Mouse (Mus musculus) CH12.LX (cell line): ENCODE results near the gene Grap2. TPM values are rescaled to one million over a fixed set of nuclear protein-coding genes. Genes with fewer than 3 reads are reported as not detected.

ENCODE experiments used
- DNase-seq: peaks from one replicate; pipeline ENCODE4 v3.0.0-alpha.2; 2013; ENCODE audit errors: extremely low read depth
- H3K27ac ChIP-seq: 2 replicates; pipeline ENCODE4 v1.5.1; 2012; ENCODE audit warnings: low read depth, mild to moderate bottlenecking, control low read depth, moderate library complexity; ENCODE audit not compliant: insufficient read depth
- H3K27me3 ChIP-seq: replicated peaks from 2 replicates; pipeline ENCODE3; 2012; ENCODE audit warnings: inconsistent platforms
- H3K36me3 ChIP-seq, 2 experiments: replicated peaks in 1 of 2; 2 replicates each; pipeline versions ENCODE3 to v1.6.1; 2012; ENCODE audit warnings: inconsistent platforms in 1 of 2, low read length in 1 of 2, mild to moderate bottlenecking in 1 of 2, mixed read lengths in 1 of 2, moderate library complexity in 1 of 2; ENCODE audit not compliant: control insufficient read depth in 1 of 2, insufficient read depth in 1 of 2
- H3K4me1 ChIP-seq, 2 experiments: 2 replicates each; pipeline ENCODE4 v1.6.1; 2012; ENCODE audit warnings: inconsistent platforms in 1 of 2, moderate library complexity in 1 of 2; ENCODE audit not compliant: insufficient read depth in 2 of 2, control insufficient read depth in 1 of 2
- H3K4me2 ChIP-seq: 2 replicates; pipeline ENCODE4 v1.6.1; 2012; ENCODE audit warnings: low read depth, mild to moderate bottlenecking, control low read depth; ENCODE audit not compliant: poor library complexity, insufficient read depth, severe bottlenecking
- H3K4me3 ChIP-seq, 3 experiments: fragments of 150-350 bp in 1 of 3; sonication (generic) in 1 of 3; replicated peaks in 1 of 3; 2 replicates each; pipeline versions ENCODE3 to v1.5.1; 2011 to 2012; ENCODE audit warnings: low read depth in 2 of 3, low read length in 2 of 3, mild to moderate bottlenecking in 2 of 3, moderate library complexity in 2 of 3, control low read depth in 1 of 3, improper control_type of control experiment in 1 of 3, inconsistent platforms in 1 of 3, mixed read lengths in 1 of 3; ENCODE audit not compliant: poor library complexity in 1 of 3
- H3K79me2 ChIP-seq: replicated peaks from 2 replicates; pipeline ENCODE4 v1.6.1; 2012; ENCODE audit warnings: mild to moderate bottlenecking, moderate library complexity; ENCODE audit not compliant: control insufficient read depth, poor library complexity, insufficient read depth, severe bottlenecking; ENCODE audit errors: extremely low read depth
- H3K9ac ChIP-seq: 2 replicates; pipeline ENCODE4 v1.6.1; 2012; ENCODE audit warnings: low read depth, mild to moderate bottlenecking, control low read depth, moderate library complexity; ENCODE audit not compliant: insufficient read depth
- H3K9me3 ChIP-seq: replicated peaks from 2 replicates; pipeline ENCODE3; 2012; ENCODE audit warnings: low read length, inconsistent platforms, mixed read lengths
- BHLHE40 ChIP-seq: IDR thresholded peaks from 2 replicates; pipeline ENCODE4 v1.6.1; 2011; ENCODE audit warnings: mild to moderate bottlenecking, low read depth, low read length, improper control_type of control experiment
- CHD2 ChIP-seq: IDR thresholded peaks from 2 replicates; pipeline ENCODE4 v1.6.1; 2011; ENCODE audit warnings: low read length, improper control_type of control experiment
- E2F4 ChIP-seq: IDR thresholded peaks from 2 replicates; pipeline ENCODE4 v1.6.1; 2011; ENCODE audit warnings: low read depth, low read length, improper control_type of control experiment; ENCODE audit not compliant: insufficient replicate concordance
- EP300 ChIP-seq: IDR thresholded peaks from 2 replicates; pipeline ENCODE4 v1.6.1; 2011; ENCODE audit warnings: low read length, improper control_type of control experiment
- ETS1 ChIP-seq: conservative IDR thresholded peaks from 2 replicates; pipeline ENCODE4 v1.6.1; 2012; ENCODE audit warnings: low read depth, mild to moderate bottlenecking, inconsistent platforms, low read length, improper control_type of control experiment, moderate library complexity
- GABPA ChIP-seq: IDR thresholded peaks from 2 replicates; pipeline ENCODE4 v1.6.1; 2012; ENCODE audit warnings: low read depth, low read length, improper control_type of control experiment, inconsistent platforms; ENCODE audit not compliant: insufficient replicate concordance
- HCFC1 ChIP-seq: IDR thresholded peaks from 2 replicates; pipeline ENCODE4 v1.6.1; 2012; ENCODE audit warnings: low read depth, mild to moderate bottlenecking, inconsistent platforms, low read length, improper control_type of control experiment
- KAT2A ChIP-seq: IDR thresholded peaks from 2 replicates; pipeline ENCODE4 v1.6.1; 2012; ENCODE audit warnings: low read length, improper control_type of control experiment, inconsistent platforms; ENCODE audit not compliant: insufficient replicate concordance
- MAFK ChIP-seq: IDR thresholded peaks from 2 replicates; pipeline ENCODE4 v1.6.1; 2011; ENCODE audit warnings: low read length, improper control_type of control experiment; ENCODE audit not compliant: insufficient replicate concordance
- MAX ChIP-seq: IDR thresholded peaks from 2 replicates; pipeline ENCODE4 v1.6.1; 2011; ENCODE audit warnings: low read length, improper control_type of control experiment
- MXI1 ChIP-seq: IDR thresholded peaks from 2 replicates; pipeline ENCODE4 v1.6.1; 2011; ENCODE audit warnings: mild to moderate bottlenecking, low read depth, low read length, improper control_type of control experiment
- MYC ChIP-seq: IDR thresholded peaks from 2 replicates; pipeline ENCODE4 v1.6.1; 2011; ENCODE audit warnings: low read depth, mild to moderate bottlenecking, improper control_type of control experiment, low read length
- NELFE ChIP-seq: IDR thresholded peaks from 2 replicates; pipeline ENCODE4 v1.6.1; 2011; ENCODE audit warnings: low read depth, low read length, improper control_type of control experiment
- NRF1 ChIP-seq: IDR thresholded peaks from 2 replicates; pipeline ENCODE4 v1.6.1; 2014; ENCODE audit warnings: low read depth, mild to moderate bottlenecking, inconsistent platforms, low read length, improper control_type of control experiment, moderate library complexity
- PAX5 ChIP-seq: IDR thresholded peaks from 2 replicates; pipeline ENCODE4 v1.6.1; 2012; ENCODE audit warnings: low read length, inconsistent platforms, mixed read lengths
- POLR2A ChIP-seq: IDR thresholded peaks from 2 replicates; pipeline ENCODE4 v1.6.1; 2011; ENCODE audit warnings: low read depth, mild to moderate bottlenecking, improper control_type of control experiment, low read length
- RAD21 ChIP-seq: IDR thresholded peaks from 2 replicates; pipeline ENCODE4 v1.6.1; 2011; ENCODE audit warnings: low read depth, mild to moderate bottlenecking, low read length, improper control_type of control experiment, moderate library complexity
- RCOR1 ChIP-seq: conservative IDR thresholded peaks from 2 replicates; pipeline ENCODE4 v1.6.1; 2012; ENCODE audit warnings: low read depth, mild to moderate bottlenecking, inconsistent platforms, low read length, improper control_type of control experiment
- SMC3 ChIP-seq: IDR thresholded peaks from 2 replicates; pipeline ENCODE4 v1.6.1; 2011; ENCODE audit warnings: low read depth, low read length, improper control_type of control experiment
- TCF12 ChIP-seq: IDR thresholded peaks from 2 replicates; pipeline ENCODE4 v1.6.1; 2014; ENCODE audit warnings: low read depth, mild to moderate bottlenecking, inconsistent platforms, low read length, improper control_type of control experiment
- USF2 ChIP-seq: conservative IDR thresholded peaks from 2 replicates; pipeline ENCODE4 v1.6.1; 2011; ENCODE audit warnings: low read depth, low read length, improper control_type of control experiment
- ZKSCAN1 ChIP-seq: IDR thresholded peaks from 2 replicates; pipeline ENCODE4 v1.6.1; 2012; ENCODE audit warnings: low read depth, inconsistent platforms, low read length, improper control_type of control experiment, borderline replicate concordance
- ZMIZ1 ChIP-seq: IDR thresholded peaks from 2 replicates; pipeline ENCODE4 v1.6.1; 2012; ENCODE audit warnings: low read depth, mild to moderate bottlenecking, inconsistent platforms, low read length, improper control_type of control experiment
- ZNF384 ChIP-seq: IDR thresholded peaks from 2 replicates; pipeline ENCODE4 v1.6.1; 2012; ENCODE audit warnings: low read depth, low read length, improper control_type of control experiment, inconsistent platforms
- dilution Hi-C: fragments of 300-500 bp; cut with MboI; formaldehyde crosslinking; loops from 2 replicates; pipeline ENCODE4 v1.14.3; 2020; ENCODE audit warnings: low sequenced_read_pairs; ENCODE audit not compliant: extremely low pct_unique_long_range_greater_than_20kb, extremely low pct_ligation_motif_present
- in situ Hi-C: fragments of 300-500 bp; cut with MboI; formaldehyde crosslinking; loops from 3 replicates; pipeline ENCODE4 v1.14.3; 2019; ENCODE audit warnings: low sequenced_read_pairs, low pct_ligation_motif_present, low pct_unique_long_range_greater_than_20kb, mixed read lengths
- polyA plus RNA-seq: library from polyadenylated mRNA; unstranded; fragments of >175 nt; gene quantifications from 2 replicates; pipeline ENCODE4 v1.2.1, GENCODE M21; 2012; ENCODE audit warnings: low read depth; ENCODE audit not compliant: insufficient read length
- total RNA-seq, 2 experiments: library from RNA; depleted of rRNA; stranded (reverse); fragments of 300-350 nt in 1 of 2; fragments of >200 nt in 1 of 2; gene quantifications; 2 replicates each; pipeline ENCODE4 v1.2.3; 2012 to 2014

Grap2 gene
- total and polyA plus RNA-seq, 3 experiments, result 1.5 to 6.2 (median 5.0) TPM

GRCm38 (mm10) chr15:80639874-80640273 lies 67.5 kb downstream of the Grap2 start:
- no peak for DNase-seq
- peaks cover 5% of the 10 kb centered on the region for H3K9me3 ChIP-seq
- dilution Hi-C loops (no loop called here), in situ Hi-C loops (loop anchor here (5.0 to 25.0 kb wide), 3 partner anchors 42 to 375 kb away; partner anchors contain the start of gene Rps19bp1)
- TF ChIP-seq MYC (no peak), RCOR1 (no peak), MAX (no peak), MAFK (no peak), NRF1 (no peak), KAT2A (no peak), GABPA (no peak), ZMIZ1 (no peak), RAD21 (no peak), POLR2A (no peak), PAX5 (no peak), SMC3 (no peak), ZNF384 (no peak), USF2 (no peak), E2F4 (no peak), HCFC1 (no peak)
- H3K36me3 ChIP-seq, result peaks cover 0 to 34% of the 10 kb centered on the region in 2 experiments
- H3K27ac ChIP-seq, result no peak overlapping the region
- no peak overlapping the region for H3K4me3 ChIP-seq
- H3K4me1 ChIP-seq, result peaks cover 12 to 32% of the 10 kb centered on the region in 2 experiments
- H3K27me3 ChIP-seq, result no peaks in the 10 kb centered on the region
- H3K4me2 ChIP-seq, result no peak overlapping the region
- H3K79me2 ChIP-seq, result no peaks in the 10 kb centered on the region
- H3K9ac ChIP-seq, result no peak overlapping the region

DNA sequence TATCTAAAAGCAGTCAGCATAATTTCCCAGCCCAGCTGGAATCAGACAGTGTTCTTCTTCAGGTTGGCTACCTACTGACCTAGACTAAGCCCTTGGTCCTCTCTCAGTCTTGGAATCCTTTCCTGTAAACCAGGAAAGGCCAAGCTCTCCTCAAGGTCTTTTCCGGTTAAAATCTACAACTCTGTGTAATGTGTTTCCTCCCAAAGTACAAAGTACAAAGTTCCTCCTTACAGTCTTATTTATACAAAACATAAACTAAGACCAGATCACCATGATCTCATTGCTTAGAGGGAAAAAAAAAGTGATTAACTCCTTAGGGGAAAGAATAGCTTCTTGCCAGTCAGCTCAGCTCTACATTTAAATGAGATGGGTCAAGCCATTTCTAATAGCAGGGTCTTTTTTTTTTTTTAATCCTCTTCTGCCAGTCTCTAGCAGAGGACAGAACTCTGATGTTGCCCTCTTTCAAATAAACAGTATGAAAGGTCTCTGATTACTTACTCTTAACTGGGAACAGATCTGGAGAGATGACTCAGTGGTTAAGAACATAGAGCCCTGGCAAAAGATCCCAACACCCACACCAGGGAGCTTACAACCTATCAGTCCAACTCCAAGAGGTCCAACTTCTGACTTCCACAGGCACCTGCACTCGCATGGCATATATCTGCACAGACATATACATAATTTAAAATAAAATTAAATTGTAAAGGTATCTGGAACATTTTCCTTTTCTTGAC lies 69.5 kb downstream of the Grap2 start:
- dilution Hi-C loops (no loop called here), in situ Hi-C loops (loop anchor here (25.0 kb wide), 1 partner anchor 145 kb away; no protein-coding TSS in a partner anchor)
- no peak for DNase-seq
- H3K4me2 ChIP-seq, result no peak overlapping the region
- TF ChIP-seq SMC3, result no peak
- no peak for TF ChIP-seq MYC
- no peak for TF ChIP-seq CHD2
- TF ChIP-seq ZKSCAN1, result no peak
- TF ChIP-seq NRF1, result no peak
- no peak for TF ChIP-seq NELFE
- no peak for TF ChIP-seq MAX
- no peak for TF ChIP-seq BHLHE40
- no peak for TF ChIP-seq ETS1
- TF ChIP-seq USF2, result no peak
- no peak for TF ChIP-seq EP300
- no peak for TF ChIP-seq TCF12
- no peak for TF ChIP-seq HCFC1
- TF ChIP-seq MXI1, result no peak
- peaks cover 0 to 41% of the 10 kb centered on the region in 2 experiments for H3K36me3 ChIP-seq
- H3K9ac ChIP-seq, result no peak overlapping the region
- H3K27ac ChIP-seq, result no peak overlapping the region
- H3K27me3 ChIP-seq, result no peaks in the 10 kb centered on the region
- H3K79me2 ChIP-seq, result no peaks in the 10 kb centered on the region
- peaks cover 6 to 15% of the 10 kb centered on the region in 2 experiments; a peak in 3 of 4 replicates for H3K4me1 ChIP-seq
- no peak overlapping the region for H3K4me3 ChIP-seq
- peaks cover 5% of the 10 kb centered on the region for H3K9me3 ChIP-seq
